Mouse (Mus musculus) urinary bladder, postnatal 36 days (tissue): ENCODE data around the gene Nudcd2.

Experiments used
- DNase-seq, 2 experiments: peaks; one replicate each; pipeline ENCODE4 v3.0.0; 2022; ENCODE audit warnings: low spot score in 2 of 2, mixed read lengths in 1 of 2

Gene Nudcd2

DNA sequence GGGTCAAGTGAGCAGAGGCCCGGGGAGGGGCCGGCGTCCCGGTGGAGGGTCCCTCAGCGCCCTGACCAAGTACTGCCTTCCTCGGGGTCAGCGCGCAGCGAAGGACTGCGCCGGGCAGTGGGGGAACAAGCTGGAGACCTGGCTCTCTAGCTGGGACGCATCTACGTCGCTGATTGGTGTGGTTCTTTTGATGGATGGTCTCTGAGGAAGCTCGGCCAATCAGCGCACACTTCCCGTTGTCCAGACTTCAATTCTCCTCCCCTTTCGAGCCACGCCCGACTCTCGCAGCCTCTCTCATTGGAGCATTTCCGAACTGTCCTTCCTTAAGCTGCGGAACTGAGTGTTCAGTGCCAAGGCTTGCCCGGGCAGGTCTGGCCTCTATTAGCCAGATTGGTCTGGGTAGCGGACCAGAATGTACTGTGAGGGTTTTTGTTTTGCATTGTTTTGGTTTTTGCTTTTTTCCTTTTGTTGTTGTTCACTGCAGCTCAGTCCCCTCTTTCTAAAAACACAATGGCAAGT lies 21.7 kb downstream of the Nudcd2 start, which contains the start of gene Ccng1:
TSS of gene Ccng1 (minus strand) at position 203 of the 519 bp plus-strand sequence.
- peak; percentile 83 to 93 for DNase-seq

DNA sequence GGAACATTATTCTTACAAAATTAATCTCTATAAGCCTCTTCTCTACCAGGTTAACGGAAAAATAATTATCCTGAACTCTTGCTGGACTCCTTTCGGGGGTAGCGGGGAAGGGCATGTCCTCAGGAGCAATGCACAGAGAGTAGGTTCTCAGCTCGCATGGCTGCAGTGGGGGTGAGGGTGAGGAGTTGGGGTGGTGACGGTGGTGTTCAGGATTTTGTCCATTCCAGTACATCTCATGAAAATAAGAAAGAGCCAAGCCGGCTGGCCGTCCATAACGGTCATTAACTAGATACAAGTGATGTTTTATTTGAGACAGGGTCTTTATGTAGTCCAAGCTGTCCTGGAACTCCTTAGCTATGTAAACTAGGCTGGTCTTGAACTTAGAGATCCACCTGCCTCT lies 22.5 kb downstream of the Nudcd2 start:
- DNase-seq = no peak

- no peak for DNase-seq
Measured at GRCm38 (mm10) chr11:40759896-40760295, 26.4 kb downstream of the Nudcd2 start.

- no peak for DNase-seq
Measured at GRCm38 (mm10) chr11:40763395-40763794, 29.9 kb downstream of the Nudcd2 start.

GRCm38 (mm10) chr11:40764690-40765089 lies 31.2 kb downstream of the Nudcd2 start:
- DNase-seq = no peak

- DNase-seq = no peak
Measured at GRCm38 (mm10) chr11:40775315-40776269, 42.1 kb downstream of the Nudcd2 start.

DNA sequence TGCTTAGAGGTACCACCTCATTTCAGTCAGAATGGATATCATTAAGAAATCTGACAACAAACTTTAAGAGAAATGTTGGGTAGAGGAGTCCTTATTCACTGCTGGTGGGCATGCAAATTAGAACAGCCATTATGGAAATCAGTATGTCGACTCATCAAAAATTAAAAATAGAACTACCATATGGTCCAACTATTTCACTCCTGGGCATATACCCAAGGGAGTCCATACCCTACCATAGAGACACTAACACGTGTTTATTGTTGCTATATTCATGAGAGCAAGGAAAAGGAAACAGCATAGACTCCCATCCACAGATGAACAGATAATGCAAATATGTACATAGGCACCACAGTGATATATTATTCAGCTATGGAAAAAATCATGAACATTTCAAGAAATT lies 48.4 kb downstream of the Nudcd2 start:
- no peak for DNase-seq

DNA sequence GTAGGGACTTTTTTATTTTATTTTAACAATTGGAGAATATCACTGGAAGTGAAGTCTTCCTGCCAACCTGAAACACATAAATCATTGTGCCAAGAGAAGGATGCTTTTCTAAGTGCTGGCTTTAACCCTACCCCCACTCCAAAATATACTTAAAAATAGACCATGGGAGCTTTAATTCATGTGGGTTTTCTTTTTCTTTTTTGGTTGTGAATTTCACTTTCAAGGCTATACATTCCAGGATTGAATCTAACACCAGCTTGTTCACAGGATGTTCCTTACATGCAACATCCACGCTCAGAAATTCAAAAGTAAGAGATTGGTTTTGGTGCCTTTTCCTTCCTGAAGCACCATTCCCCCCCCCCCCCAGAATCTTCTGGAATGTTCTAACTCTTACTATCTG lies 49.9 kb downstream of the Nudcd2 start:
- DNase-seq = no peak

GRCm38 (mm10) chr11:40784326-40784725 lies 50.9 kb downstream of the Nudcd2 start:
- no peak for DNase-seq

DNA sequence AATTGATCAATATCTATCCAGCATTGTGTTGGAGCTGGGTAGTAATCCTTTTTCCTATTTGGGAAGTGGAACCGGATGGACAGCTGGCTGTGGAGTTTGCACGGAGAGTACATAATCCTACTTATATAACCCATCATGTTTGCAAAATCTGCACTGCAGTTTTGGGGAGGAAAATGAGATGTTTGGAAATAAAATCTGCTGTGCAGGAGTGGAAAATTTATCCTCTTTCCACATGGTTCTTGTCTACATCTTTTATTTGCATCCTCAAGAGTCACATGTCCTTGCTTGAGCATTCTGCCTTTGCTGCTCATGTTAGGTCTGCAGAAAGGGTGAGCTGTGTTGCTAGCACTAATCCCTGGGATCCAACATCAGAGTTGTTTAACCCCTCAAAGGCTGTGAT lies 53.4 kb downstream of the Nudcd2 start:
- no peak for DNase-seq
